Mouse (Mus musculus) limb, embryonic 11.5 days (tissue): Measurements from ENCODE around the gene Syne4. TPM values are rescaled to one million over a fixed set of nuclear protein-coding genes. Genes with fewer than 3 reads are reported as not detected.

ENCODE experiments used
- ATAC-seq: fragments of 200-750 bp; cut with Nextera tagmentation; 2 replicates; pipeline ENCODE4 v1.8.0; 2017; ENCODE audit warnings: low read depth; ENCODE audit not compliant: insufficient number of reproducible peaks, low FRiP score, low TSS enrichment
- DNase-seq: peaks from one replicate; pipeline ENCODE4 v3.0.0-alpha.2; 2015; ENCODE audit warnings: low spot score
- H3K27ac ChIP-seq: fragments of 300-500 bp; sonication (generic); replicated peaks from 2 replicates; pipeline ENCODE4 v1.5.1; 2014; ENCODE audit warnings: low read depth, mild to moderate bottlenecking, low read length
- H3K27me3 ChIP-seq: fragments of 300-500 bp; sonication (generic); 2 replicates; pipeline ENCODE4 v1.6.1; 2014; ENCODE audit warnings: mild to moderate bottlenecking, low read length, mixed read lengths; ENCODE audit not compliant: control insufficient read depth, insufficient read depth
- H3K36me3 ChIP-seq: fragments of 300-500 bp; sonication (generic); 2 replicates; pipeline ENCODE4 v1.6.1; 2014; ENCODE audit warnings: mild to moderate bottlenecking, low read length, moderate library complexity, mixed read lengths; ENCODE audit not compliant: control insufficient read depth, insufficient read depth
- H3K4me1 ChIP-seq: fragments of 300-500 bp; sonication (generic); 2 replicates; pipeline ENCODE4 v1.6.1; 2014; ENCODE audit warnings: low read length, mixed read lengths; ENCODE audit not compliant: control insufficient read depth, insufficient read depth
- H3K4me2 ChIP-seq: fragments of 300-500 bp; sonication (generic); 2 replicates; pipeline ENCODE4 v1.6.1; 2014; ENCODE audit warnings: low read depth, mild to moderate bottlenecking, moderate library complexity; ENCODE audit not compliant: severe bottlenecking
- H3K4me3 ChIP-seq: fragments of 300-500 bp; sonication (generic); 2 replicates; pipeline ENCODE4 v1.5.1; 2014; ENCODE audit warnings: low read depth, low read length
- H3K9ac ChIP-seq: fragments of 300-500 bp; sonication (generic); 2 replicates; pipeline ENCODE4 v1.6.1; 2014; ENCODE audit warnings: mild to moderate bottlenecking, low read length
- H3K9me3 ChIP-seq: fragments of 300-500 bp; sonication (generic); 2 replicates; pipeline ENCODE4 v1.6.1; 2016; ENCODE audit warnings: low read length; ENCODE audit not compliant: control insufficient read depth
- WGBS: fragments of 180-500 bp; shearing (Covaris S2); extraction: QIAGEN DNeasy Blood & Tissue Kit; methylation state at CpG from one replicate; pipeline ENCODE4 v1.1.7; 2014; 5-methylcytosine and 5-hydroxymethylcytosine counted together
- polyA plus RNA-seq: library from polyadenylated mRNA; unstranded; fragments of >200 nt; fragmentation: Nextera tagmentation; extraction: Ambion mirVana; gene quantifications from 2 replicates; pipeline ENCODE4 v1.2.1, GENCODE M21; 2014

Gene Syne4
- 72.3 and 75.3 TPM in 2 replicates for polyA plus RNA-seq

DNA sequence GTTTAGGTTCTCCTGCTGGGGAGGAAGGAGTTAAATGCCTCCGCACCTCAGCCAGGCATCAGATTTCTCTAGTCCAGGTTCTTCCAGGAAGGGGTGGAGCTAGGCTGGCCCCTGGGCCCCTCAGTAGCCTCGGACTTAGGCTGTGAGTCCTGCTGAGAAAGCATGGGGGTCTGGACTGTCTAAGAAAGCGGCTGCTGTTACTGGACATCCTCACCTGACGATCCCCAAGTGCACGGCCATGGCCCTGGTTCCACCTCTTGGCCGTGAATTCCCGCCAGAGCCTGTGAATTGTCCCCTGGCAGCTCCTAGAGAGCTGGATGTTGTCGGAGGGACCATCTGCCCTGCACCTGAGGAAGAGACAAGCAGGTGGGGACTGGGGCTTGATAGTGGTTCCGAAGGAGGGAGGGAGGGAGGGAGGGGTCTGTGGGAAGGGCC is at the start of gene Syne4:
Gene Syne4, plus strand, starts transcription at position 87 of the 435 bp plus-strand sequence.
- peak within 1 kb of the TSS; percentile 73 for H3K9ac ChIP-seq
- H3K4me1 ChIP-seq, result peaks cover 17% of the 10 kb centered on the region
- H3K36me3 ChIP-seq, result peaks cover 3% of the 10 kb centered on the region
- H3K27ac ChIP-seq, result peak within 1 kb of the TSS; percentile 82
- peak within 1 kb of the TSS; percentile 57 for H3K4me3 ChIP-seq
- under 1% methylated on average over 9 of the region's 9 CpGs for WGBS
- H3K9me3 ChIP-seq, result no peaks in the 10 kb centered on the region; the same call in 1 of the 2 replicates
- H3K27me3 ChIP-seq, result no peaks in the 10 kb centered on the region
- peak; percentile 77 for DNase-seq
- ATAC-seq, result peak; percentile 75
- peak within 1 kb of the TSS; percentile 77 for H3K4me2 ChIP-seq

DNA sequence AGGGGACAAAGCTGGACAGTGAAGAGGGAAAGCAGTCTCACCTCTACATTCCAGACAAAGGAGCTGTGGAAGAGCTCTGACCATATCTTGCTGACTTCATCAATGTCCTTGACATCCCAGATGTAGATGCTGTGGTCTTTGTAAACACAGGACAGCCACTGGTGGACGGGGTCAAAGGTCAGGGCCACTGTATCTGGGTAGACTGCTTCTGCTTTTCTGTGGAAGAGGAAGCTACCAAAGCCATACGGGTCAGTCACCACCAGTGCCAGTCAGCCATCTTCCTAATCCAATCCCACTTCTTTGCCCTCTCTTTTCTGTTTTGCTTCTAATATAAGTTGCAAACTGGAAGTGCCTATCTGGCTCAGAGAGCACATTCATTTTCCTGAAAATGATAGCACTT is 49.6 kb upstream of the Syne4 start:
- H3K27ac ChIP-seq, result no peak overlapping the region
- H3K4me1 ChIP-seq, result no peaks in the 10 kb centered on the region
- H3K9ac ChIP-seq, result no peak overlapping the region
- ATAC-seq (no peak), DNase-seq (no peak)
- no peaks in the 10 kb centered on the region for H3K27me3 ChIP-seq
- no peak overlapping the region for H3K4me3 ChIP-seq
- peaks cover 9% of the 10 kb centered on the region for H3K36me3 ChIP-seq
- H3K9me3 ChIP-seq, result no peaks in the 10 kb centered on the region
- H3K4me2 ChIP-seq, result no peak overlapping the region
- 86% methylated on average over 2 of the region's 2 CpGs for WGBS

DNA sequence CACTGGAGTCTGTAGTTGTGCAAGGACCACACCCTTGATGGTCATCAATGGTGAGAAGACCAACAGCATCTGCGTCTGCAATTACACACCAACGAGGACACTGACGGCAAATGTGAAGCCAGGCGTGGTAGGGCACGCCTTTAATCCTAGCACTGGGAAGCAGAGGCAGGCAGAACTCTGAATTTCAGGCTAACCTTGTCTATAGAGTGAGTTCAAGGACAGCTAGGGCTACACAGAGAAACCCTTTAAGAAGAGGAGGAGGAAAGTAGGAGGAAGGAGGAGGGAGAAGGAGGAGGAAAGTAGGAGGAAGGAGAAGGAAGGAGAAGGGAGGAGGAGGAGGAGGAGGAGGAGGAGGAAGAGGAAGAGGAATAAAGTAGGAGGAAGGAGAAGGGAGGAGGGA is 49.1 kb upstream of the Syne4 start:
- no peaks in the 10 kb centered on the region for H3K9me3 ChIP-seq
- no peak overlapping the region for H3K4me2 ChIP-seq
- 93% methylated on average over 5 of the region's 5 CpGs for WGBS
- ATAC-seq, result no peak
- H3K27ac ChIP-seq, result no peak overlapping the region
- H3K36me3 ChIP-seq, result peaks cover 11% of the 10 kb centered on the region
- DNase-seq, result no peak
- no peak overlapping the region for H3K9ac ChIP-seq
- no peaks in the 10 kb centered on the region for H3K27me3 ChIP-seq
- H3K4me1 ChIP-seq, result no peaks in the 10 kb centered on the region
- H3K4me3 ChIP-seq, result no peak overlapping the region

DNA sequence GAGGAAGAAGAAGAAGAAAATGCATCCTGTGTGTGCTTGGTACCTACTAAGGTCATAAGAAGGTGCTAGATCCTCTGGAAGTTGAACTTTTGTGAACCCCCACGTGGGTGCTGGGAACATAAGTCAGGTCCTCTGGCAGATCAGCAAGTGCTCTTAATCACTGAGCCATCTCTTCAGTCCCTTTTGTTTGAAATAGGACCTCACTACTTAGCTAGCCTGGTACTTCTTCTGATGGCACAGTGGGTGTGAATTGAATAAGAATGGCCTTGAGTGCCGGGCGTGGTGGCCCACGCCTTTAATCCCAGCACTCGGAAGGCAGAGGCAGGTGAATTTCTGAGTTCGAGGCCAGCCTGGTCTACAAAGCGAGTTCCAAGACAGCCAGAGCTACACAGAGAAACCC is 48.7 kb upstream of the Syne4 start:
- peaks cover 13% of the 10 kb centered on the region for H3K36me3 ChIP-seq
- ATAC-seq (no peak), DNase-seq (no peak)
- H3K4me1 ChIP-seq, result no peaks in the 10 kb centered on the region
- no peak overlapping the region for H3K27ac ChIP-seq
- no peak overlapping the region for H3K4me3 ChIP-seq
- 89% methylated on average over 7 of the region's 7 CpGs for WGBS
- no peak overlapping the region for H3K4me2 ChIP-seq
- H3K9ac ChIP-seq, result no peak overlapping the region
- H3K27me3 ChIP-seq, result no peaks in the 10 kb centered on the region
- H3K9me3 ChIP-seq, result no peaks in the 10 kb centered on the region

DNA sequence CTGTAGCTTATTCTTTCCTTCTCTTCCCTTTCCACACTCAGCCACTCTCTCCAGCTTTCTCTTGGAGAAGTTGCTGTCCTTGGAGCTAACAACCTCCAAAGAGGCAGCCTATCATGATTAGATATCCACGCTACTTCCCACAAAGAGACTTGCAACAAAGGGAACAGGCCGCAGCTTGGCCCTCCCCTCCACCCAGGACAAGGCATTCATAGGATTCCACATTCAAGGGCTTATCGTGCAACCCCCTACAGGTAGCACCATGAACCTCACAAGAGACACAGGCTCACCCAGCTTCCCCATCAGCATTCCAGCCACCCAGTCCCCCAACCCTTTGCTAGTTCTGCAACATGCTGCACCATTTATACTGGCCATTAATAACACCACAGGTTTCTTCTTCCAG is 47.8 kb upstream of the Syne4 start:
- Histone ChIP-seq H3K9me3 (no peaks in the 10 kb centered on the region), H3K4me2 (no peak overlapping the region), H3K9ac (no peak overlapping the region), H3K27me3 (no peaks in the 10 kb centered on the region), H3K27ac (no peak overlapping the region), H3K4me1 (no peaks in the 10 kb centered on the region), H3K36me3 (peaks cover 13% of the 10 kb centered on the region), H3K4me3 (no peak overlapping the region)
- no peak for ATAC-seq
- DNase-seq, result no peak
- WGBS, result 92% methylated on average over 3 of the region's 3 CpGs

DNA sequence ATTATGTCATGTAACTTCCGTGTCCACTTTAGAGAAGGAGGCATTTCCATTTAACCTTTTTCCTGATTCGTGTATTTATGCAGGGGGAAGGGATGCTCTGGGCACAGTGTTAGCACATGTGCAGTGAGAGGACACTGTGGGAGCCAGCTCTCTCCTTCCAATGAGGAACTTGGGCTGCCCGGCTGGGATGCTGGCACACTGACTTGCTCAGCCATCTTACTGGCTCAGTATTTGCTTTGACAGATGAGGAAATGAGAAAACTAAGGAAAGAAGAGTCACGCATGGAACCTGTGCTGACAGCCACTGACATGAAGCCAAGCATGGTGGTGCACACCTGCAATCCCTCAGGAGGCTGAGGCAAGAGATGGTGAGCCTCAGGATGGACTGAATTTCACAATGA is 45.0 kb upstream of the Syne4 start:
- Histone ChIP-seq H3K27me3 (no peaks in the 10 kb centered on the region), H3K27ac (no peak overlapping the region), H3K36me3 (peaks cover 13% of the 10 kb centered on the region), H3K4me1 (no peaks in the 10 kb centered on the region), H3K4me3 (no peak overlapping the region), H3K9ac (no peak overlapping the region), H3K9me3 (no peaks in the 10 kb centered on the region), H3K4me2 (no peak overlapping the region)
- DNase-seq (no peak), ATAC-seq (no peak)
- 91% methylated on average over 4 of the region's 4 CpGs for WGBS

DNA sequence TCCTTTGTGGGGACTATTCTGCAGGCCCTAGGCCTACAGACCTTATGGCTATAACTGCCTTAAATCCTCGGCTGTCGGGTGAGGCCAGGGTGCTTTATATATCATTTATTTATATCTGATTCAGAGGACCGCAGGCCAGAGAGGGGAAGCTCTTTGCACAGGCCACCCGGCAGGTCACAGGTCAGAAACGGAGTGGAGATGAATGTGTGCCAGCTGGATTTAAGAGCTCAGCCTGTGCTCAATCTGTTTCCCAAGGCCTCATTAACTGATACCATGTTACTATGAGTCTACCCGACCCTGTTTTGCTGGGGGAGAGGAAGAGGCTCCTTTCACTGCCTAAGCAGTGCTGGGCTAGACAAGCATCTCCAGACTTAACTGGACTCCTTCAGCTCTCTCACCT is 40.2 kb upstream of the Syne4 start:
- H3K27ac ChIP-seq, result no peak overlapping the region
- no peak overlapping the region for H3K4me2 ChIP-seq
- peaks cover 6% of the 10 kb centered on the region; the same call in 1 of the 2 replicates for H3K36me3 ChIP-seq
- DNase-seq, result no peak
- H3K9ac ChIP-seq, result no peak overlapping the region
- no peak for ATAC-seq
- H3K4me1 ChIP-seq, result no peaks in the 10 kb centered on the region
- no peaks in the 10 kb centered on the region for H3K27me3 ChIP-seq
- WGBS, result 62% methylated on average over 6 of the region's 6 CpGs
- H3K9me3 ChIP-seq, result no peaks in the 10 kb centered on the region
- no peak overlapping the region for H3K4me3 ChIP-seq

DNA sequence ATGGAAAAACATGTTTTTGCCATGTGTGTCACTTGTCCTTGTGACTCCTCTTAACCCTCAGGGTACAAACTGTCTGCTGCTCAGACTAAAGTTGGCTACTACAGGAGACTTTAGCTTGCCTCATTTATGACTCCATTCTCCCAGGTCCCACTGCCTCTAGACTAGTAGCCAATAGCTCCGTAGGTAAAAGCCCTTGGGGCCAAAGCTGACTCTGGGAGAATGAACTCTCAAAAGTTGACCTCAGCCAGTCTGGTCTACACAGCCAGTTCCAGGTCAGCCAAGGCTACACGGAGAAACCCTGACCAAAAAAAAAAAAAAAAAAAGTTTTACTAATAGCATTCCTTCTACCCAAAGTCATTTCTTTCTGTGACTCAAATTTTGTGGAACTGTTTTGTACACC is 35.7 kb upstream of the Syne4 start:
- Histone ChIP-seq H3K9ac (no peak overlapping the region), H3K4me1 (0 out of 2 replicates have a peak, but pooled peaks cover 4% of the 10 kb centered on the region), H3K9me3 (no peaks in the 10 kb centered on the region), H3K27ac (no peak overlapping the region), H3K4me3 (0 out of 2 replicates have a peak overlapping the region, but pooled peaks have one; percentile 81), H3K4me2 (peak overlapping the region; percentile 49; the same call in 1 of the 2 replicates), H3K36me3 (no peaks in the 10 kb centered on the region), H3K27me3 (no peaks in the 10 kb centered on the region)
- ATAC-seq (no peak), DNase-seq (no peak)
- 60% methylated on average over 2 of the region's 2 CpGs for WGBS

DNA sequence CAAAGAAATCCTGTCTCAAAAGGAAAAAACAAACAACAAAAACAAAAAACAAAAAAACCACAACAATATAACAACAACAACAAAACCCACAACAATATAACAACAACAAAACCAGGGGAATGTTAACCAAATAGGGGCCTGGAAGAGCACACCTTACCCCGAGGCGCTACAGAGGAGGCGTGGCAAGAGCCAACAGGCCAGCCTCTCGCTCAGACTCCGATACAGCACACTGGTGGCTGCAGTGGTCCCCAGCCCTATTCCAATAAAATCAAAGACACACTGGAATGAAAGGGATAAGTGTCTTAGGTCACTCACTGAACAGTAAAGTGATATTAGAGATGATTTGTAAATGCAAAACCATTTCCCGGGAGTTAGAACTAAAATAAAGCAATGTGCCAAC is 35.1 kb upstream of the Syne4 start:
- Histone ChIP-seq H3K4me1 (0 out of 2 replicates have a peak, but pooled peaks cover 4% of the 10 kb centered on the region), H3K27me3 (no peaks in the 10 kb centered on the region), H3K36me3 (no peaks in the 10 kb centered on the region), H3K4me2 (peak overlapping the region; percentile 49), H3K27ac (no peak overlapping the region), H3K9me3 (no peaks in the 10 kb centered on the region), H3K4me3 (peak overlapping the region; percentile 81), H3K9ac (no peak overlapping the region)
- no peak for ATAC-seq
- DNase-seq, result peak; percentile 44
- under 1% methylated on average over 6 of the region's 6 CpGs for WGBS
